Mouse (Mus musculus) forebrain, embryonic 15.5 days (tissue): ENCODE results near the gene Zfp358. TPM values are rescaled to one million over a fixed set of nuclear protein-coding genes. Genes with fewer than 3 reads are reported as not detected.

Experiments used
- ATAC-seq: fragments of 200-750 bp; cut with Nextera tagmentation; replicated peaks from 2 replicates; pipeline ENCODE4 v1.8.0; 2017; ENCODE audit warnings: mild to moderate bottlenecking, moderate TSS enrichment, moderate library complexity
- H3K27ac ChIP-seq: fragments of 300-500 bp; sonication (generic); replicated peaks from 2 replicates; pipeline ENCODE4 v1.5.1; 2015; ENCODE audit warnings: mild to moderate bottlenecking, inconsistent platforms
- H3K27me3 ChIP-seq: fragments of 300-500 bp; sonication (generic); 2 replicates; pipeline ENCODE4 v1.6.1; 2015; ENCODE audit warnings: inconsistent platforms
- H3K36me3 ChIP-seq: fragments of 300-500 bp; sonication (generic); 2 replicates; pipeline ENCODE4 v1.6.1; 2015; ENCODE audit warnings: mild to moderate bottlenecking, inconsistent platforms
- H3K4me1 ChIP-seq: fragments of 300-500 bp; sonication (generic); 2 replicates; pipeline ENCODE4 v1.6.1; 2015; ENCODE audit warnings: inconsistent platforms
- H3K4me2 ChIP-seq: fragments of 300-500 bp; sonication (generic); replicated peaks from 2 replicates; pipeline ENCODE4 v1.6.1; 2015; ENCODE audit warnings: mild to moderate bottlenecking, inconsistent platforms
- H3K4me3 ChIP-seq: fragments of 300-500 bp; sonication (generic); 2 replicates; pipeline ENCODE4 v1.5.1; 2015; ENCODE audit warnings: mild to moderate bottlenecking, inconsistent platforms
- H3K9ac ChIP-seq: fragments of 300-500 bp; sonication (generic); replicated peaks from 2 replicates; pipeline ENCODE4 v1.6.1; 2015; ENCODE audit warnings: mild to moderate bottlenecking, inconsistent platforms
- H3K9me3 ChIP-seq: fragments of 300-500 bp; sonication (generic); 2 replicates; pipeline ENCODE4 v1.6.1; 2016; ENCODE audit warnings: inconsistent platforms
- WGBS: fragments of 180-500 bp; shearing (Covaris S2); methylation state at CpG from one replicate; pipeline ENCODE4 v1.1.7; 2015; ENCODE audit warnings: mixed read lengths; 5-methylcytosine and 5-hydroxymethylcytosine counted together
- polyA plus RNA-seq: library from polyadenylated mRNA; unstranded; fragments of >200 nt; fragmentation: Nextera tagmentation; extraction: Ambion mirVana; gene quantifications from 2 replicates; pipeline ENCODE4 v1.2.1, GENCODE M21; 2015

Gene Zfp358
- polyA plus RNA-seq, 1 experiment from 2014 or later = 79.6 TPM

DNA sequence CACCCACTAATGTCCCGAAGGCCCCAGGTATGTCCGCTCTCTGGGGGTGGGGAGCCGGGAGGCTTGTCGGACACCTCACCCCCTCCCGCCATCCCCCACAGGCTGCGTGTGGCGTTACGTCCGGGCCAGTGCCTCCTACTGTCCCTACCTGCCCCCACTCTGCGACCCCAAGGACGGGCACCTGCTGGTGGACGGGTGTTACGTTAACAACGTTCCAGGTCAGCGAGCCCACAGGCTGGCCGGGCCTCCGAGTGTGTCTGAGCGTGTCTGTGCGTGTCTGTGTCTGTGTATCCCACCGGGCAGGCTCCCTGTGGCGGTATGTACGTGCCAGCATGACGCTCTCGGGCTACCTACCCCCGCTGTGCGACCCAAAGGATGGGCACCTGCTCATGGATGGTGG is 44.7 kb downstream of the Zfp358 start:
- ATAC-seq = no peak
- Histone ChIP-seq H3K27ac (no peak overlapping the region), H3K36me3 (peaks cover 36% of the 10 kb centered on the region), H3K9me3 (no peaks in the 10 kb centered on the region), H3K27me3 (no peaks in the 10 kb centered on the region), H3K4me2 (no peak overlapping the region), H3K4me3 (no peak overlapping the region), H3K4me1 (no peaks in the 10 kb centered on the region), H3K9ac (no peak overlapping the region)
- WGBS = 95% methylated on average over 26 of the region's 26 CpGs

DNA sequence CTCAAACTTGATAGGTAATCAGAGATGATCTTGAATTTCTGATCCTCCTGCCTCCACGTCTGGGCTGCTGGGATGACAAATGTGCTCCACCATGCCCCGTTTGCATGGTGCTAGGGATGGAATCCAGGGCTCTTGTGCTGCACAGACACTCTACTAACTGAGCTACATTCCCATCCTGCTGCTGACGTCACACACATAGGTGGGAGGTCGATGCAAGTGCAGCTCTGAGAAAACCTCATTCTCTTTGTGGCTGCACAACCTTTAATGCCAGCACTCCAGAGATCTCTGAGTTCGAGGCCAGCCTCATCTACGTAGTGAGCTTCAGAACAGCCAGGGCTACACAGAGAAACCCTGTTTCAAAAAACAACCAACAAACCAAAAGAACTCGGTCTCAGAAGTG is 46.2 kb downstream of the Zfp358 start:
- Histone ChIP-seq H3K27ac (no peak overlapping the region), H3K27me3 (no peaks in the 10 kb centered on the region), H3K9me3 (no peaks in the 10 kb centered on the region), H3K4me1 (no peaks in the 10 kb centered on the region), H3K36me3 (peaks cover 48% of the 10 kb centered on the region), H3K4me2 (no peak overlapping the region), H3K9ac (no peak overlapping the region), H3K4me3 (no peak overlapping the region)
- ATAC-seq = no peak
- 90% methylated on average over 7 of the region's 7 CpGs for WGBS

- no peak for ATAC-seq
- 91% methylated on average over 4 of the region's 4 CpGs for WGBS
- Histone ChIP-seq H3K36me3 (peaks cover 53% of the 10 kb centered on the region), H3K27ac (no peak overlapping the region), H3K4me3 (no peak overlapping the region), H3K4me2 (no peak overlapping the region), H3K9me3 (no peaks in the 10 kb centered on the region), H3K4me1 (no peaks in the 10 kb centered on the region), H3K9ac (no peak overlapping the region), H3K27me3 (no peaks in the 10 kb centered on the region)
Observed at GRCm38 (mm10) chr8:3540076-3540475, 47.1 kb downstream of the Zfp358 start.

- no peak overlapping the region for H3K9ac ChIP-seq
- no peaks in the 10 kb centered on the region for H3K27me3 ChIP-seq
- no peak overlapping the region for H3K27ac ChIP-seq
- H3K4me1 ChIP-seq = no peaks in the 10 kb centered on the region
- ATAC-seq = no peak
- no peak overlapping the region for H3K4me2 ChIP-seq
- no peaks in the 10 kb centered on the region for H3K9me3 ChIP-seq
- no peak overlapping the region for H3K4me3 ChIP-seq
- 88% methylated on average over 2 of the region's 2 CpGs for WGBS
- peaks cover 27% of the 10 kb centered on the region for H3K36me3 ChIP-seq
Observed at GRCm38 (mm10) chr8:3546511-3546910, 53.6 kb downstream of the Zfp358 start.

Other genes with a start within 250 kb of the Zfp358 start
- 63.2 and 66.5 TPM in 2 replicates for gene Insr, start 213.5 kb upstream of the Zfp358 start, polyA plus RNA-seq
- 0.11 and 0.15 TPM in 2 replicates for gene A430078G23Rik, start 139.7 kb upstream of the Zfp358 start, polyA plus RNA-seq
- gene Arhgef18, start 100.1 kb upstream of the Zfp358 start, polyA plus RNA-seq = 11.5 and 12.7 TPM in 2 replicates
- 3.3 and 3.8 TPM in 2 replicates for gene Pex11g, start 25.5 kb upstream of the Zfp358 start, polyA plus RNA-seq
- 0.11 and 0.25 TPM in 2 replicates for gene Tex45, start 22.3 kb upstream of the Zfp358 start, polyA plus RNA-seq
- 88.9 and 95.4 TPM in 2 replicates for gene Mcoln1, start 7.3 kb downstream of the Zfp358 start, polyA plus RNA-seq
- gene Pnpla6, start 22.2 kb downstream of the Zfp358 start, polyA plus RNA-seq = 28.0 and 28.1 TPM in 2 replicates
- 0.64 and 0.89 TPM in 2 replicates for gene C330021F23Rik, start 74.9 kb downstream of the Zfp358 start, polyA plus RNA-seq
- 33.4 and 34.8 TPM in 2 replicates for gene Camsap3, start 94.2 kb downstream of the Zfp358 start, polyA plus RNA-seq
- gene Xab2, start 128.2 kb downstream of the Zfp358 start, polyA plus RNA-seq = 65.6 and 68.6 TPM in 2 replicates
- 107 and 112 TPM in 2 replicates for gene Pet100, start 128.4 kb downstream of the Zfp358 start, polyA plus RNA-seq
- gene Pcp2, start 132.4 kb downstream of the Zfp358 start, polyA plus RNA-seq = 0.14 and 0.50 TPM in 2 replicates
- gene Stxbp2, start 137.8 kb downstream of the Zfp358 start, polyA plus RNA-seq = 50.7 and 61.9 TPM in 2 replicates
- gene Retn, start 162.6 kb downstream of the Zfp358 start, polyA plus RNA-seq = 0.42 TPM in 1 of 2 replicates, not detected in the other
- gene Mcemp1, start 172.6 kb downstream of the Zfp358 start, polyA plus RNA-seq = 0.20 and 0.22 TPM in 2 replicates
- 9.1 and 17.3 TPM in 2 replicates for gene Fcor, start 179.2 kb downstream of the Zfp358 start, polyA plus RNA-seq
- 59.4 and 60.7 TPM in 2 replicates for gene Trappc5, start 183.2 kb downstream of the Zfp358 start, polyA plus RNA-seq
- gene Fcer2a, start 201.0 kb downstream of the Zfp358 start, polyA plus RNA-seq = 0.37 and 0.47 TPM in 2 replicates
- gene Clec4g, start 227.5 kb downstream of the Zfp358 start, polyA plus RNA-seq = not detected in 2 replicates